Mouse (Mus musculus) forebrain, embryonic 10.5 days (tissue): ENCODE measurements around the gene Pgk2. TPM values are rescaled to one million over a fixed set of nuclear protein-coding genes. Genes with fewer than 3 reads are reported as not detected.
"Not testable (repeated sequence)": the region's sequence is repeated elsewhere in the genome, so short reads cannot be mapped to it uniquely, and the experiment has no call there.

ENCODE experiments used
- DNase-seq: peaks from one replicate; pipeline ENCODE4 v3.0.0-alpha.2; 2017; ENCODE audit warnings: low spot score; ENCODE audit errors: extremely low spot score
- H3K27ac ChIP-seq: fragments of 300-500 bp; sonication (generic); 2 replicates; pipeline ENCODE4 v1.5.1; 2016; ENCODE audit warnings: mild to moderate bottlenecking
- H3K27me3 ChIP-seq: fragments of 300-500 bp; sonication (generic); 2 replicates; pipeline ENCODE4 v1.6.1; 2016; ENCODE audit warnings: mild to moderate bottlenecking; ENCODE audit not compliant: poor library complexity, severe bottlenecking
- H3K36me3 ChIP-seq: fragments of 300-500 bp; sonication (generic); replicated peaks from 2 replicates; pipeline ENCODE4 v1.6.1; 2016; ENCODE audit warnings: mild to moderate bottlenecking, moderate library complexity
- H3K4me1 ChIP-seq: fragments of 300-500 bp; sonication (generic); 2 replicates; pipeline ENCODE4 v1.6.1; 2016
- H3K4me3 ChIP-seq: fragments of 300-500 bp; sonication (generic); 2 replicates; pipeline ENCODE4 v1.5.1; 2016; ENCODE audit warnings: mild to moderate bottlenecking, moderate library complexity
- H3K9me3 ChIP-seq: fragments of 300-500 bp; sonication (generic); 2 replicates; pipeline ENCODE4 v1.6.1; 2016; ENCODE audit warnings: mild to moderate bottlenecking, moderate library complexity
- WGBS: fragments of 180-500 bp; shearing (Covaris S2); methylation state at CpG from one replicate; pipeline ENCODE4 v1.1.7; 2016; 5-methylcytosine and 5-hydroxymethylcytosine counted together
- polyA plus RNA-seq: library from polyadenylated mRNA; unstranded; fragments of >200 nt; fragmentation: Nextera tagmentation; extraction: Ambion mirVana; gene quantifications from 2 replicates; pipeline ENCODE4 v1.2.1, GENCODE M21; 2016

Gene Pgk2
- not detected in 2 replicates for polyA plus RNA-seq

- Histone ChIP-seq H3K27ac (no peak within 1 kb of the TSS), H3K4me3 (no peak within 1 kb of the TSS), H3K36me3 (no peaks in the 10 kb centered on the region), H3K4me1 (no peaks in the 10 kb centered on the region), H3K27me3 (no peaks in the 10 kb centered on the region), H3K9me3 (no peaks in the 10 kb centered on the region)
- WGBS = 80% methylated on average over 4 of the region's 4 CpGs
- no peak for DNase-seq
Observed at GRCm38 (mm10) chr17:40208540-40208939, at the start of gene Pgk2. TSS of gene Pgk2 (minus strand) at chr17:40208640.

- H3K4me1 ChIP-seq = no peaks in the 10 kb centered on the region
- H3K27me3 ChIP-seq = no peaks in the 10 kb centered on the region
- 92% methylated on average over 1 of the region's 1 CpGs for WGBS
- H3K9me3 ChIP-seq = no peaks in the 10 kb centered on the region
- DNase-seq = no peak
- H3K36me3 ChIP-seq = no peaks in the 10 kb centered on the region
- no peak overlapping the region for H3K27ac ChIP-seq
- H3K4me3 ChIP-seq = no peak overlapping the region
Observed at GRCm38 (mm10) chr17:40252487-40252886, 44.0 kb upstream of the Pgk2 start.

GRCm38 (mm10) chr17:40242135-40242534 lies 33.7 kb upstream of the Pgk2 start, which contains the start of gene Crisp3:
TSS of gene Crisp3 (minus strand) at chr17:40242288.
- no peaks in the 10 kb centered on the region for H3K9me3 ChIP-seq
- no peak within 1 kb of the TSS for H3K4me3 ChIP-seq
- H3K27me3 ChIP-seq = no peaks in the 10 kb centered on the region
- H3K36me3 ChIP-seq = no peaks in the 10 kb centered on the region
- no peaks in the 10 kb centered on the region for H3K4me1 ChIP-seq
- no peak for DNase-seq
- H3K27ac ChIP-seq = no peak within 1 kb of the TSS

GRCm38 (mm10) chr17:40201803-40202202 lies 6.6 kb downstream of the Pgk2 start:
- not testable (repeated sequence) for H3K4me1 ChIP-seq, H3K9me3 ChIP-seq, H3K36me3 ChIP-seq, H3K27ac ChIP-seq, H3K4me3 ChIP-seq, DNase-seq, H3K27me3 ChIP-seq

GRCm38 (mm10) chr17:40190192-40190591 lies 18.2 kb downstream of the Pgk2 start:
- 90% methylated on average over 4 of the region's 4 CpGs for WGBS
- not testable (repeated sequence) for DNase-seq, H3K36me3 ChIP-seq, H3K4me1 ChIP-seq, H3K27me3 ChIP-seq, H3K4me3 ChIP-seq, H3K27ac ChIP-seq, H3K9me3 ChIP-seq

- WGBS = 55% methylated on average over 8 of the region's 8 CpGs
- H3K27ac ChIP-seq, DNase-seq, H3K4me3 ChIP-seq, H3K36me3 ChIP-seq, H3K9me3 ChIP-seq, H3K27me3 ChIP-seq, H3K4me1 ChIP-seq: not testable (repeated sequence)
Observed at GRCm38 (mm10) chr17:40157729-40158359, 50.6 kb downstream of the Pgk2 start.

Other genes starting within 250 kb of the Pgk2 start
- not detected in 2 replicates for gene AC192777.2, start 113.2 kb downstream of the Pgk2 start, polyA plus RNA-seq
- gene Crisp3, start 33.6 kb upstream of the Pgk2 start, polyA plus RNA-seq = not detected in 2 replicates
- not detected in 2 replicates for gene Crisp1, start 110.6 kb upstream of the Pgk2 start, polyA plus RNA-seq